Mouse (Mus musculus) CH12.LX (cell line): ENCODE results near the gene Zbtb8a. TPM values are rescaled to one million over a fixed set of nuclear protein-coding genes. Genes with fewer than 3 reads are reported as not detected.
"Not testable (repeated sequence)": the region's sequence is repeated elsewhere in the genome, so short reads cannot be mapped to it uniquely, and the experiment has no call there.

Experiments used
- DNase-seq: peaks from one replicate; pipeline ENCODE4 v3.0.0-alpha.2; 2013; ENCODE audit errors: extremely low read depth
- H3K27ac ChIP-seq: 2 replicates; pipeline ENCODE4 v1.5.1; 2012; ENCODE audit warnings: low read depth, mild to moderate bottlenecking, control low read depth, moderate library complexity; ENCODE audit not compliant: insufficient read depth
- H3K27me3 ChIP-seq: replicated peaks from 2 replicates; pipeline ENCODE3; 2012; ENCODE audit warnings: inconsistent platforms
- H3K36me3 ChIP-seq, 2 experiments: replicated peaks in 1 of 2; 2 replicates each; pipeline versions ENCODE3 to v1.6.1; 2012; ENCODE audit warnings: inconsistent platforms in 1 of 2, low read length in 1 of 2, mild to moderate bottlenecking in 1 of 2, mixed read lengths in 1 of 2, moderate library complexity in 1 of 2; ENCODE audit not compliant: control insufficient read depth in 1 of 2, insufficient read depth in 1 of 2
- H3K4me1 ChIP-seq, 2 experiments: 2 replicates each; pipeline ENCODE4 v1.6.1; 2012; ENCODE audit warnings: inconsistent platforms in 1 of 2, moderate library complexity in 1 of 2; ENCODE audit not compliant: insufficient read depth in 2 of 2, control insufficient read depth in 1 of 2
- H3K4me2 ChIP-seq: 2 replicates; pipeline ENCODE4 v1.6.1; 2012; ENCODE audit warnings: low read depth, mild to moderate bottlenecking, control low read depth; ENCODE audit not compliant: poor library complexity, insufficient read depth, severe bottlenecking
- H3K4me3 ChIP-seq, 3 experiments: fragments of 150-350 bp in 1 of 3; sonication (generic) in 1 of 3; replicated peaks in 1 of 3; 2 replicates each; pipeline versions ENCODE3 to v1.5.1; 2011 to 2012; ENCODE audit warnings: low read depth in 2 of 3, low read length in 2 of 3, mild to moderate bottlenecking in 2 of 3, moderate library complexity in 2 of 3, control low read depth in 1 of 3, improper control_type of control experiment in 1 of 3, inconsistent platforms in 1 of 3, mixed read lengths in 1 of 3; ENCODE audit not compliant: poor library complexity in 1 of 3
- H3K79me2 ChIP-seq: replicated peaks from 2 replicates; pipeline ENCODE4 v1.6.1; 2012; ENCODE audit warnings: mild to moderate bottlenecking, moderate library complexity; ENCODE audit not compliant: control insufficient read depth, poor library complexity, insufficient read depth, severe bottlenecking; ENCODE audit errors: extremely low read depth
- H3K9ac ChIP-seq: 2 replicates; pipeline ENCODE4 v1.6.1; 2012; ENCODE audit warnings: low read depth, mild to moderate bottlenecking, control low read depth, moderate library complexity; ENCODE audit not compliant: insufficient read depth
- H3K9me3 ChIP-seq: replicated peaks from 2 replicates; pipeline ENCODE3; 2012; ENCODE audit warnings: low read length, inconsistent platforms, mixed read lengths
- CHD1 ChIP-seq: IDR thresholded peaks from 2 replicates; pipeline ENCODE4 v1.6.1; 2012; ENCODE audit warnings: low read depth, low read length, improper control_type of control experiment, inconsistent platforms
- JUND ChIP-seq: conservative IDR thresholded peaks from 2 replicates; pipeline ENCODE4 v1.6.1; 2011; ENCODE audit warnings: low read depth, low read length, improper control_type of control experiment
- KAT2A ChIP-seq: IDR thresholded peaks from 2 replicates; pipeline ENCODE4 v1.6.1; 2012; ENCODE audit warnings: low read length, improper control_type of control experiment, inconsistent platforms; ENCODE audit not compliant: insufficient replicate concordance
- MAFK ChIP-seq: IDR thresholded peaks from 2 replicates; pipeline ENCODE4 v1.6.1; 2011; ENCODE audit warnings: low read length, improper control_type of control experiment; ENCODE audit not compliant: insufficient replicate concordance
- MAX ChIP-seq: IDR thresholded peaks from 2 replicates; pipeline ENCODE4 v1.6.1; 2011; ENCODE audit warnings: low read length, improper control_type of control experiment
- MAZ ChIP-seq: IDR thresholded peaks from 2 replicates; pipeline ENCODE4 v1.6.1; 2012; ENCODE audit warnings: low read depth, mild to moderate bottlenecking, inconsistent platforms, low read length, improper control_type of control experiment, moderate library complexity
- MYC ChIP-seq: IDR thresholded peaks from 2 replicates; pipeline ENCODE4 v1.6.1; 2011; ENCODE audit warnings: low read depth, mild to moderate bottlenecking, improper control_type of control experiment, low read length
- NRF1 ChIP-seq: IDR thresholded peaks from 2 replicates; pipeline ENCODE4 v1.6.1; 2014; ENCODE audit warnings: low read depth, mild to moderate bottlenecking, inconsistent platforms, low read length, improper control_type of control experiment, moderate library complexity
- PAX5 ChIP-seq: IDR thresholded peaks from 2 replicates; pipeline ENCODE4 v1.6.1; 2012; ENCODE audit warnings: low read length, inconsistent platforms, mixed read lengths
- RCOR1 ChIP-seq: conservative IDR thresholded peaks from 2 replicates; pipeline ENCODE4 v1.6.1; 2012; ENCODE audit warnings: low read depth, mild to moderate bottlenecking, inconsistent platforms, low read length, improper control_type of control experiment
- SIN3A ChIP-seq: IDR thresholded peaks from 2 replicates; pipeline ENCODE4 v1.6.1; 2012; ENCODE audit warnings: low read length, improper control_type of control experiment, inconsistent platforms
- TBP ChIP-seq: conservative IDR thresholded peaks from 2 replicates; pipeline ENCODE4 v1.6.1; 2011; ENCODE audit warnings: low read depth, low read length, improper control_type of control experiment
- USF1 ChIP-seq: IDR thresholded peaks from 2 replicates; pipeline ENCODE4 v1.6.1; 2014; ENCODE audit warnings: low read depth, mild to moderate bottlenecking, inconsistent platforms, low read length, improper control_type of control experiment
- ZKSCAN1 ChIP-seq: IDR thresholded peaks from 2 replicates; pipeline ENCODE4 v1.6.1; 2012; ENCODE audit warnings: low read depth, inconsistent platforms, low read length, improper control_type of control experiment, borderline replicate concordance
- ZNF384 ChIP-seq: IDR thresholded peaks from 2 replicates; pipeline ENCODE4 v1.6.1; 2012; ENCODE audit warnings: low read depth, low read length, improper control_type of control experiment, inconsistent platforms
- dilution Hi-C: fragments of 300-500 bp; cut with MboI; formaldehyde crosslinking; loops from 2 replicates; pipeline ENCODE4 v1.14.3; 2020; ENCODE audit warnings: low sequenced_read_pairs; ENCODE audit not compliant: extremely low pct_unique_long_range_greater_than_20kb, extremely low pct_ligation_motif_present
- in situ Hi-C: fragments of 300-500 bp; cut with MboI; formaldehyde crosslinking; loops from 3 replicates; pipeline ENCODE4 v1.14.3; 2019; ENCODE audit warnings: low sequenced_read_pairs, low pct_ligation_motif_present, low pct_unique_long_range_greater_than_20kb, mixed read lengths
- polyA plus RNA-seq: library from polyadenylated mRNA; unstranded; fragments of >175 nt; gene quantifications from 2 replicates; pipeline ENCODE4 v1.2.1, GENCODE M21; 2012; ENCODE audit warnings: low read depth; ENCODE audit not compliant: insufficient read length
- total RNA-seq, 2 experiments: library from RNA; depleted of rRNA; stranded (reverse); fragments of 300-350 nt in 1 of 2; fragments of >200 nt in 1 of 2; gene quantifications; 2 replicates each; pipeline ENCODE4 v1.2.3; 2012 to 2014

The Zbtb8a gene
- total and polyA plus RNA-seq, 3 experiments = 0.04 TPM; not detected in 2

DNA sequence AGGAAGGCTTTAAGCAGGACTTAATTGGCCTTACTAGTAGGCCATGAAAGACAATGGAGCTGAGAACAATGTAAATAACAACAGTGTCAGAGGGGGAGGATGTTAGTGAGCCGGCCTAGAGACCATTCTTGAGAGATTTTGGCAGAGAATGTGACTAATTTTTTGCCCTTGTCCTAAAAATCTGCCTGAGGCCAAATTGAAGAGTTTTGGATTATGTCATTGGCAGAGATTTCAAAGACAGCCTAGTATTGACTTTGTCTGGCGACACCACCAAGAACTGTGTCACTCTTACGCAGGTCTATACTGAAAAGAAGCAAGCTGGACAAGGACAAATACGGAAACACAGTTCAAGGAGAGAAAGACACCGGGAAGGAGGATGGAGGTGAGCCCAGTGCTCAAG, 15.1 kb downstream of the Zbtb8a start:
- H3K27ac ChIP-seq = no peak overlapping the region
- H3K9me3 ChIP-seq = no peaks in the 10 kb centered on the region
- no peak overlapping the region for H3K4me3 ChIP-seq
- no peak for DNase-seq
- H3K79me2 ChIP-seq = no peaks in the 10 kb centered on the region
- no peaks in the 10 kb centered on the region for H3K36me3 ChIP-seq
- no peaks in the 10 kb centered on the region for H3K27me3 ChIP-seq
- dilution Hi-C loops = no loop called here
- no peak overlapping the region for H3K4me2 ChIP-seq
- peaks cover 0 to 23% of the 10 kb centered on the region in 2 experiments; a peak in 2 of 4 replicates for H3K4me1 ChIP-seq
- TF ChIP-seq MYC = no peak
- no peak for TF ChIP-seq ZKSCAN1
- TF ChIP-seq NRF1 = no peak
- no peak for TF ChIP-seq CHD1
- no peak for TF ChIP-seq ZNF384
- TF ChIP-seq TBP = no peak
- no peak for TF ChIP-seq PAX5
- TF ChIP-seq USF1 = no peak
- TF ChIP-seq SIN3A = no peak
- TF ChIP-seq KAT2A = no peak
- TF ChIP-seq MAZ = no peak
- TF ChIP-seq RCOR1 = no peak
- no peak for TF ChIP-seq JUND
- TF ChIP-seq MAFK = no peak
- no peak for TF ChIP-seq MAX
- no peak overlapping the region for H3K9ac ChIP-seq
- in situ Hi-C loops = loop anchor here (25.0 kb wide), 1 partner anchor 250 kb away; the partner anchor contains the start of genes Ccdc28b, Dcdc2b, Eif3i and Iqcc

DNA sequence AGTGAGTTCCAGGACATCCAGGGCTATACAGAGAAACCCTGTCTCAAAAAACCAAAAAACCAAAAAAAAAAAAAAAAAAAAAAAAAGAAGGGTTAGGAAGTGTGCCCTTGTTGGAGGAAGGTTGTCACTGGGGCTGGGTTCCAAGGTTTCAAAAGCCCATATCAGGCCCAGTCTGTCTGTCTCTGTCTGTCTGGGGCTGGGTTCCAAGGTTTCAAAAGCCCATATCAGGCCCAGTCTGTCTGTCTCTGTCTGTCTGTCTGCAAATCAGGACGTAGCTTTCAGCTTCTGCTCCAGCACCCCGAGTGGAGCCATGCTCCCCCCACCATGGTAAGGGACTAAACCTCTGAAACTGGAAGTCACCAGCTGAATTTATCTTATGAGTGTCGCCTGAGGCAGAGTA, 15.7 kb downstream of the Zbtb8a start:
- H3K9ac ChIP-seq, H3K27me3 ChIP-seq, DNase-seq, dilution Hi-C loops, H3K4me3 ChIP-seq, H3K4me2 ChIP-seq, H3K9me3 ChIP-seq, H3K36me3 ChIP-seq, H3K79me2 ChIP-seq, H3K27ac ChIP-seq: not testable (repeated sequence)
- H3K4me1 ChIP-seq = peaks cover 0 to 28% of the 10 kb centered on the region in 2 experiments; a peak in 2 of 4 replicates
- in situ Hi-C loops = loop anchor here (25.0 kb wide), 1 partner anchor 250 kb away; the partner anchor contains the start of genes Ccdc28b, Dcdc2b, Eif3i and Iqcc
